Mouse (Mus musculus) bone marrow macrophage, adult 2 months (primary cell): ENCODE results near the gene Olfr49. TPM values are rescaled to one million over a fixed set of nuclear protein-coding genes. Genes with fewer than 3 reads are reported as not detected.

Source experiments
- H3K27ac ChIP-seq: 2 replicates; pipeline ENCODE4 v1.5.1; 2012; ENCODE audit warnings: low read depth, low read length; ENCODE audit not compliant: insufficient read depth
- H3K4me1 ChIP-seq: 2 replicates; pipeline ENCODE4 v1.6.1; 2012; ENCODE audit warnings: low read length; ENCODE audit not compliant: control insufficient read depth, insufficient read depth
- H3K4me3 ChIP-seq: 2 replicates; pipeline ENCODE4 v1.5.1; 2012; ENCODE audit warnings: mild to moderate bottlenecking, low read length, moderate library complexity; ENCODE audit not compliant: insufficient read depth
- CTCF ChIP-seq: IDR thresholded peaks from 2 replicates; pipeline ENCODE4 v1.5.1; 2012; ENCODE audit warnings: low read depth, mild to moderate bottlenecking, low read length, moderate library complexity
- POLR2A ChIP-seq: IDR thresholded peaks from 2 replicates; pipeline ENCODE4 v1.6.1; 2012; ENCODE audit warnings: mild to moderate bottlenecking, low read depth, low read length, borderline replicate concordance
- polyA plus RNA-seq: library from polyadenylated mRNA; stranded (reverse); fragments of >200 nt; gene quantifications from 2 replicates; pipeline ENCODE4 v1.2.4, GENCODE M21; 2012; ENCODE audit not compliant: missing spikeins, insufficient read depth, insufficient read length

Olfr49 gene
- polyA plus RNA-seq, 1 experiment, result not detected

DNA sequence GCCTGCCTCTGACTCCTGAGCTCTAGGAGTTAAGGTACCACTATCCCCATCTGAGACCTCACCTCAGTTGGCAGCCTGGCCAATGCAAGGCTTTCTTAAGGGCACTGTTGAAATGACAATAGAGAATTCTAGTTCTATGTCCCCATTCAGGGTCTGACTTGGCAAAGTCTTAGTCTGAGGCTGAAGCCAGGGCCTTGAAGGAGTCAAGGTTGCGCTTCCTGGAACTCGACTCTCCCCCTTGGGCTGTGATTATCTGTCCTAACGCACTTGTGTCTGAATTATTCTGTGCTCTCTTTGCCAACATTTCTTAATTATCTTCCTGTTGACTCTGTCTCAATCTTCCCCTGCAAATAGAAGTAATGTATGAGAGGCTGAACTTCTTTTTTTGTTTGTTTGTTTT is 15.9 kb upstream of the Olfr49 start:
- Histone ChIP-seq H3K27ac (no peak overlapping the region), H3K4me3 (no peak overlapping the region), H3K4me1 (no peaks in the 10 kb centered on the region)
- TF ChIP-seq CTCF, result no peak
- TF ChIP-seq POLR2A, result no peak

DNA sequence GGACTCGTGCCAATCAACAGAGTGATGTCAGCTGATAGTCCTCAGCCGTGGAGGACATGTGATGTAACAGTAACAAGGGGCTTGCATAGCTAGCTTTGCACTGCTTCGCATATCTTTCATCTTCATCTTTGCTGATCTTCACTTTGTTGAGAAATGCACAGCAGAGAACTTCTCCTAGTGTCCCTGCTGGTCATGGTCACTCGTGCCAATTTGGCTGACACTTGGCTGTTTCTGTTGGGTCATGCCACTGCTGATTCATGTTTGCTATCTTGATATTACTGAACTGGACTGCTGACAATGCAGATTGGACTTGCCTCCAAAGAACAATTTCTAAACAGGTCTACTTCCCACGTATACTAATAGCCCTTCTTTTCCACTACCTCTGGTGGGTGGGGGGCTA is 15.4 kb upstream of the Olfr49 start:
- Histone ChIP-seq H3K4me1 (no peaks in the 10 kb centered on the region), H3K4me3 (no peak overlapping the region), H3K27ac (no peak overlapping the region)
- TF ChIP-seq POLR2A, result no peak
- TF ChIP-seq CTCF, result no peak

DNA sequence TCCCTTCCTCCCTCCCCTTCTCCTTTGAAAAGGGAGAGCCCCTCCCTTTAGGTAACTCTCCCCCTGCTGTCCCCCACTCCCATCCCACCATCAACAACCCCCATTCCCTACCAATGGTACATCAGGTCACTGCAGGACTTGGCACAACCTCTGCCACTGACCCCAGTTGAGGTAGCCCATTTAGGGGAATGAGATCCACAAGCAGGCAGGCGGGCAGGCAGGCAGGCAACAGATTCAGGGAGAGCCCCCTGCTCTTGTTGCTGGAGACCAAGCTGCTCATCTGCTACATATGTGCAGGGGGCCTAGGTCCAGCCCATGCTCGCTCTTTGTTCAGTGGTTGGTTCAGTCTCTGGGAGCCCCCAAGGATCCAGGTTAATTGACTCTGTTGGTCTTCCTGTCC is 8.3 kb downstream of the Olfr49 start:
- Histone ChIP-seq H3K27ac (no peak overlapping the region), H3K4me3 (no peak overlapping the region), H3K4me1 (no peaks in the 10 kb centered on the region)
- TF ChIP-seq CTCF, result no peak
- no peak for TF ChIP-seq POLR2A

DNA sequence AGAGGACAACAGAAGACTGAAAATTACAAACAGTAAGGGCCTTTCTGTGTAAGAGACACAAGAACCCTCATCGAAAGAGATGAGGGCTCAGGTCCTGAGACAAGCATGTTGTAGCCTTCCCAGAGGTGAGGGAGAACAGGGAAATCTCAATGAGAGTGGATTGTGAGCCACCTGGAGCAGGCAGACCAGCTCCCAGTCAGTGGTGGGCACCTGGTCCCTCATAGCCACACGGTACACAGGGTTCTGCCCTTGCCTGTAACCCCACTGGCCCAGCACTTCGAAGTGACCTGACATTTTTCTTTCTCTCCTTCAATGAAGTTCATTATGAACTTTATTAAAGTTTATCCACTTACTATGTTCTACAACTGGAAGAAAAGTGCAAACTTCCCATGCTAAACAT is 12.0 kb downstream of the Olfr49 start:
- TF ChIP-seq CTCF (no peak), POLR2A (no peak)
- H3K4me1 ChIP-seq, result no peaks in the 10 kb centered on the region
- H3K27ac ChIP-seq, result no peak overlapping the region
- no peak overlapping the region for H3K4me3 ChIP-seq

DNA sequence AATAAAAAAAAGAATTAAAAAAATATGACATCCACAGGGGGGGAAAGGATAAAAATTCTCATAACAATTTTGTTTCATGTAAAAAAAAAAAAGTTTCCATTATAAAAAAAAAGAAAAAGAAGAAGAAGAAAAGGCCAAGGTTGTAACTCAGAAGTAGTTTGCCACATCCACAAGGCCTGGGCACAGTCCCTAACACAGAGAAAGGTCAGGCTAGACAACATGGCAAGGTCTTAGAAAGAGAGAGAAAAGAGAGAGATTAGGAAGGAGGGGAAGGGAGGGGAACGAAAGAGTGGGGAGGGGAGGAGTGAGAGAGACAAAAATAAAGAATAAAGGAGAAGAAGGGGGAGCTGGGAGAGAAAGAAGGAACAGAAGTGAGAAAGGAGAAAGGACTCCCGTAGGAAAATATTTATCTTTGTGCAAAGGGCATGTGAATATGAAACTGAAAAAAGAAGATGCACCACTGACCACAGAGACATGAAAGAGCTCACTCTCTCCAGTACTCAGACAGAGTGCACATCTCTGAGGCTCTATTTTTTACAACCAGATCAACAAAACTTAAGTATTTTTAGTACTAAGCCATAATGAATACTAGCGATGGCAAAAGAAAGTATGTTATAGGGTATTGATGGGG is 12.6 kb downstream of the Olfr49 start:
- H3K4me3 ChIP-seq, result no peak overlapping the region
- no peaks in the 10 kb centered on the region for H3K4me1 ChIP-seq
- H3K27ac ChIP-seq, result no peak overlapping the region
- TF ChIP-seq POLR2A (no peak), CTCF (no peak)

DNA sequence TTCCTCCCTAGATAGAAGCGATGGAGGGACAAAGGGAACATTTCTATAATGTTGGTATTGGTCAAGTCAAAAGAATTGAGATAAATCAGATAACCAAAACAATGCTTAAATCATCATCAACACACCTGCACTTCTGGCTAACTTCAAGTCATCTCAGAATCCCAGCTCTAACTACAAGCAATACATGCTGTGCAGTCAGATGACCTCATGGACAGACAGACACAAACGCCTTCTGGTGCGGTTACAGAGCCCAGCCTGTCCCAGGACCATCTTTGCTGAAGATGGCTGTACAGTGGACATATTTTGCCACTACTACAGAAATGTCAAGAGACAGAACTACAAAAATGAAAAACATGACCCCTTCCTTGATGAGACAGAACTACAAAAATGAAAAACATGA is 14.3 kb downstream of the Olfr49 start:
- TF ChIP-seq POLR2A (no peak), CTCF (no peak)
- Histone ChIP-seq H3K4me1 (no peaks in the 10 kb centered on the region), H3K27ac (no peak overlapping the region), H3K4me3 (no peak overlapping the region)

DNA sequence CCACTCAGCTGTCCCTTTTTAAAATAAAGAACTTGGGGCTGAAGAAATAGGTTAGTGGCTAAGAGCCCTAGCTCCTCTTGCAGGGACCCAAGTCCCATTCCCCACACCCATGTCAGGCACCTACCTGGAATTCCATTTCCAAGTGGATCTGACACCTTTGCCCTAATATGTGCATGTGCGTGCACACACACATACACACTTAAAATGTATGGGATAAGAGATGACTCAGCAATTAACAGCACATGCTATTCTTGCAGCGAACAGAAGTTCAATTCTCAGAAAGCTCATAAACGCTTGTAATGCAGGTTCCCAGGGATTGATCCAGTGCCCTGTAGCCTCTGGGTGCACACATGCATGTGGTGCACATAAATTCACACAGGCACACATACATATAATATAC is 15.2 kb downstream of the Olfr49 start:
- TF ChIP-seq POLR2A (no peak), CTCF (no peak)
- Histone ChIP-seq H3K4me3 (no peak overlapping the region), H3K27ac (no peak overlapping the region), H3K4me1 (no peaks in the 10 kb centered on the region)

DNA sequence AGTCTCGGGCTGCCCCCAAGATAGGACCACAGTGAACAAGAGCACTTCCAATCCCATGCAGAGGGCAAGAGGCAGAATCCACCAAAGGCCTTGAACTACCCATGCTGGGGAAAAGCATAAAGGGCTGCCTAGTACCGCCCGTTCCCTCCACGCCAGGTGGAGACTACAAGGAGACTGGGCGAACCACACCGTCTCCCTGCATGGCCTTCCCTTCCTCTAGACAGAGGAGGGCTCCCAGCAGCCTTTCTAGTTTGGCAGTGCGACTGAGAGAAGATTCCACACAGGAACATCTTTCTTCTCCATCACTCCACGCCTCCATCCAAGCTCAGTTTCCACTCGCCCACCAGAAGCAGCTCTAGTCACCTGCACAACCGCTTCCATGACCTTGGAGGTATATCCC is 16.8 kb downstream of the Olfr49 start:
- Histone ChIP-seq H3K4me1 (no peaks in the 10 kb centered on the region), H3K27ac (no peak overlapping the region), H3K4me3 (no peak overlapping the region)
- TF ChIP-seq POLR2A, result no peak

DNA sequence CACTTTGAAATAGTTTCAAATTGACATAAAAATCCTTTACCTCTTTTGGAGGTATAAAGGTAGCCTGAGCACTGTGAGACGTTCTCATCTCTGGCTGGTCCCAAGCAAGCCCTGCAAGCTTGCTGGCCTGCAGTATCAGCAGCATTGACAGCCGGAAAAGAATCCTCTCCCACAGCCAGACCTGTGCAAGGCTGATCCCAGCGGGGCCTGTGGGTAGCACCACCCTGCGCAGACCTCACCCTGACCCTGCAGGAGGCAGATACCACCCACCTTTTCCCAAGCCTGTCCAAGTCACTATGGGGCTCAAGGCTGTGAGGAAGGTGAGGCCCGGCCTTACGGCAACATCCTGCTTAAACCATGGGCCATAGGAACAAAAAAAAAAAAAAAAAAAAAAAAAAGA is 18.8 kb downstream of the Olfr49 start:
- H3K4me3 ChIP-seq, result no peak overlapping the region
- H3K4me1 ChIP-seq, result no peaks in the 10 kb centered on the region
- H3K27ac ChIP-seq, result no peak overlapping the region

DNA sequence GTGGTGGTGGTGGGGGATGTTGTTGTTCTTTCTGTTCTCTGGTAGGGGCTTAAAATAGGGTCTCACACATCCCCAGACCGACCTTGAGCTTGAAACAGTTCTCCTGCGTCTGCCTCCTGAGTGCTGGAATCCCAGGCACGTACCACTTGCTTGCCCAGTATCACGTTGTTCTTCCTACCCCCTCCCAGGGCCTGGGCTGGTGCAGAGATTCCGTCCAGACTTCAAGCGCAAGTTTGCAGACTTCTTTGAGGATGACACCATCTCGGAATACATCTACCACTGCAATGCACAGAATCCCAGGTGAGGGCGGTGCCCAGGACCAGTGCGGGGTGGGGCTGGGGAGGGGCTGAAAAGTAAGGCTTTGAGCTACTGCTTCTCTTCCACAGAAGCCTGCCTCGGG is 19.6 kb downstream of the Olfr49 start:
- Histone ChIP-seq H3K27ac (no peak overlapping the region), H3K4me3 (no peak overlapping the region), H3K4me1 (peaks cover 7% of the 10 kb centered on the region)
- TF ChIP-seq POLR2A (no peak), CTCF (no peak)

More for the DNA sequence above, 18.8 kb downstream of the Olfr49 start:
- TF ChIP-seq CTCF, result no peak
- no peak for TF ChIP-seq POLR2A

DNA sequence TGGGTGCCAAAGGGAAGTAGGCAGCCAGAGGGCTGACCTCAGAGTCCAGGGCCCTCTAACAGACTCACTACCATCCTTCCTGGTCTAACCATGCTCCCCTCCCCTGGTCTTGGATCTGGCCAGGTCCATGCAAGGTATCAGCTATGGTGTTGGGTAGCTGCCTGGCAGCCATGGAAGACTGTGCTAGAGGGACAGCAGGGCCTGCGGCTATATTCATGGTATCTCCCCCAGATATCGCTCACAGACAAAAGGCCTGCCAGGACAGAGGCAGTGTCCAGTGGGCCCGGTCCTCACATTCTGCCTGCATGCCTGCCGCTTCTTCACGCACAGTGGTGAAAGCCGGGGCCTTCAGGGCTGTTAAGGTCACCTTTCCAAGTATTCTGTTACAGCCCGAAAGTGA is 20.5 kb downstream of the Olfr49 start:
- H3K4me1 ChIP-seq, result peaks cover 11% of the 10 kb centered on the region
- H3K27ac ChIP-seq, result no peak overlapping the region
- H3K4me3 ChIP-seq, result no peak overlapping the region
- TF ChIP-seq CTCF (no peak), POLR2A (no peak)
